Mouse (Mus musculus) kidney, adult 2 months (tissue): Measurements from ENCODE around the gene Hspa1a. TPM values are rescaled to one million over a fixed set of nuclear protein-coding genes. Genes with fewer than 3 reads are reported as not detected.
"Not testable (repeated sequence)": the region's sequence is repeated elsewhere in the genome, so short reads cannot be mapped to it uniquely, and the experiment has no call there.

ENCODE experiments used
- DNase-seq: peaks from one replicate; pipeline ENCODE4 v3.0.0; 2021
- H3K27ac ChIP-seq: fragments of 200-500 bp; 2 replicates; pipeline ENCODE4 v1.5.1; 2012; ENCODE audit warnings: low read depth, low read length, control low read depth, inconsistent platforms; ENCODE audit not compliant: insufficient read depth
- H3K27me3 ChIP-seq: fragments of 200-500 bp; replicated peaks from 2 replicates; pipeline ENCODE4 v1.6.1; 2012; ENCODE audit warnings: mild to moderate bottlenecking, moderate library complexity, low read length, inconsistent platforms; ENCODE audit not compliant: control insufficient read depth, insufficient read depth
- H3K36me3 ChIP-seq: fragments of 200-500 bp; 2 replicates; pipeline ENCODE4 v1.6.1; 2012; ENCODE audit warnings: mild to moderate bottlenecking, moderate library complexity, low read length, inconsistent platforms; ENCODE audit not compliant: control insufficient read depth, insufficient read depth
- H3K4me1 ChIP-seq: fragments of 200-500 bp; 2 replicates; pipeline ENCODE4 v1.6.1; 2011; ENCODE audit warnings: low read length; ENCODE audit not compliant: control insufficient read depth, insufficient read depth
- H3K4me3 ChIP-seq: fragments of 200-500 bp; 2 replicates; pipeline ENCODE4 v1.5.1; 2011; ENCODE audit warnings: mild to moderate bottlenecking, low read depth, low read length, control low read depth; ENCODE audit not compliant: insufficient read depth
- CTCF ChIP-seq: fragments of 200-500 bp; conservative IDR thresholded peaks from 2 replicates; pipeline ENCODE4 v1.5.1; 2011; ENCODE audit warnings: low read depth, mild to moderate bottlenecking, control low read depth, low read length, moderate library complexity, mixed read lengths; ENCODE audit not compliant: insufficient read depth, insufficient read length
- POLR2A ChIP-seq: fragments of 200-500 bp; IDR thresholded peaks from one replicate; pipeline ENCODE4 v1.6.1; 2011; ENCODE audit warnings: low read depth, low read length, control low read depth
- WGBS: fragments of 180-500 bp; shearing (Covaris S2); methylation state at CpG from one replicate; pipeline ENCODE4 v1.1.7; 2018; 5-methylcytosine and 5-hydroxymethylcytosine counted together
- polyA plus RNA-seq: library from polyadenylated mRNA; depleted of rRNA; stranded (reverse); fragments of >200 nt; gene quantifications from 2 replicates; pipeline ENCODE4 v1.2.3, GENCODE M21; 2012

Hspa1a gene
- polyA plus RNA-seq, 1 experiment: 23.4 TPM

GRCm38 (mm10) chr17:35016376-35016775 lies 44.4 kb upstream of the Hspa1a start, which contains the start of gene Vwa7:
Gene Vwa7, plus strand, starts transcription at chr17:35016579.
- H3K27ac ChIP-seq: no peak within 1 kb of the TSS
- no peak for TF ChIP-seq CTCF
- no peak for TF ChIP-seq POLR2A
- H3K27me3 ChIP-seq: no peaks in the 10 kb centered on the region
- H3K36me3 ChIP-seq: no peaks in the 10 kb centered on the region; the same call in 1 of the 2 replicates
- H3K4me3 ChIP-seq: no peak within 1 kb of the TSS
- no peaks in the 10 kb centered on the region for H3K4me1 ChIP-seq
- DNase-seq: peak; percentile 58
- 36% methylated on average over 12 of the region's 12 CpGs for WGBS

- Histone ChIP-seq H3K36me3 (no peaks in the 10 kb centered on the region; the same call in 1 of the 2 replicates), H3K4me3 (no peak overlapping the region), H3K4me1 (no peaks in the 10 kb centered on the region), H3K27me3 (no peaks in the 10 kb centered on the region), H3K27ac (no peak overlapping the region)
- whole genome bisulfite sequencing: 92% methylated on average over 16 of the region's 16 CpGs
- no peak for DNase-seq
- TF ChIP-seq CTCF: no peak
- TF ChIP-seq POLR2A: no peak
Observed at GRCm38 (mm10) chr17:35015296-35015695, 43.3 kb upstream of the Hspa1a start.

- WGBS: 77% methylated on average over 6 of the region's 6 CpGs
Observed at GRCm38 (mm10) chr17:35013221-35013620, 41.3 kb upstream of the Hspa1a start.

GRCm38 (mm10) chr17:35012430-35012829 lies 40.5 kb upstream of the Hspa1a start:
- 89% methylated on average over 13 of the region's 13 CpGs for WGBS
- TF ChIP-seq CTCF: no peak
- no peak for TF ChIP-seq POLR2A
- H3K27me3 ChIP-seq: no peaks in the 10 kb centered on the region
- no peak for DNase-seq
- no peak overlapping the region for H3K4me3 ChIP-seq
- H3K36me3 ChIP-seq: no peaks in the 10 kb centered on the region; the same call in 1 of the 2 replicates
- no peak overlapping the region for H3K27ac ChIP-seq
- H3K4me1 ChIP-seq: no peaks in the 10 kb centered on the region

More at GRCm38 (mm10) chr17:35013221-35013620, 41.3 kb upstream of the Hspa1a start:
- Histone ChIP-seq H3K36me3 (no peaks in the 10 kb centered on the region; the same call in 1 of the 2 replicates), H3K4me1 (no peaks in the 10 kb centered on the region), H3K27me3 (no peaks in the 10 kb centered on the region), H3K27ac (no peak overlapping the region), H3K4me3 (no peak overlapping the region)
- DNase-seq: no peak
- TF ChIP-seq CTCF (no peak), POLR2A (no peak)

GRCm38 (mm10) chr17:35011440-35011839 lies 39.5 kb upstream of the Hspa1a start:
- no peak for TF ChIP-seq CTCF
- no peak for TF ChIP-seq POLR2A
- 90% methylated on average over 8 of the region's 8 CpGs for WGBS
- Histone ChIP-seq H3K4me3 (no peak overlapping the region), H3K27me3 (no peaks in the 10 kb centered on the region), H3K36me3 (no peaks in the 10 kb centered on the region; the same call in 1 of the 2 replicates), H3K27ac (no peak overlapping the region), H3K4me1 (no peaks in the 10 kb centered on the region)
- no peak for DNase-seq

- Histone ChIP-seq H3K36me3 (no peaks in the 10 kb centered on the region; the same call in 1 of the 2 replicates), H3K27ac (no peak overlapping the region)
- 65% methylated on average over 7 of the region's 7 CpGs for WGBS
Observed at GRCm38 (mm10) chr17:35009586-35009985, 37.6 kb upstream of the Hspa1a start.

GRCm38 (mm10) chr17:35007387-35007991 lies 35.5 kb upstream of the Hspa1a start:
- Histone ChIP-seq H3K36me3 (no peaks in the 10 kb centered on the region; the same call in 1 of the 2 replicates), H3K27me3 (no peaks in the 10 kb centered on the region), H3K27ac (no peak overlapping the region), H3K4me3 (no peak overlapping the region), H3K4me1 (no peaks in the 10 kb centered on the region)
- TF ChIP-seq POLR2A: no peak
- no peak for TF ChIP-seq CTCF
- DNase-seq: no peak
- WGBS: 93% methylated on average over 7 of the region's 7 CpGs

More at GRCm38 (mm10) chr17:35009586-35009985, 37.6 kb upstream of the Hspa1a start:
- no peak overlapping the region for H3K4me3 ChIP-seq
- H3K27me3 ChIP-seq: no peaks in the 10 kb centered on the region
- DNase-seq: no peak
- TF ChIP-seq POLR2A (no peak), CTCF (no peak)
- H3K4me1 ChIP-seq: no peaks in the 10 kb centered on the region

GRCm38 (mm10) chr17:35005902-35006301 lies 33.9 kb upstream of the Hspa1a start:
- not testable (repeated sequence) for H3K4me1 ChIP-seq, H3K27ac ChIP-seq, H3K27me3 ChIP-seq, H3K36me3 ChIP-seq, DNase-seq, H3K4me3 ChIP-seq
- WGBS: 91% methylated on average over 4 of the region's 5 CpGs
